Mouse (Mus musculus): Measurements from ENCODE around the gene Gucy1b2.

Gene Gucy1b2

GRCm38 (mm10) chr14:62456239-62456747, at the start of gene Gucy1b2:
Gene Gucy1b2 (minus strand): TSS chr14:62456289.
- no peak for DNase-seq (ENCODE audit: extremely low spot score, low read depth, low spot score)

- no peak for DNase-seq (ENCODE audit: extremely low spot score, low read depth, low spot score)
Observed at GRCm38 (mm10) chr14:62497391-62497790, 41.3 kb upstream of the Gucy1b2 start.

GRCm38 (mm10) chr14:62496501-62496900, 40.4 kb upstream of the Gucy1b2 start:
- no peak for DNase-seq (ENCODE audit: extremely low spot score, low read depth, low spot score)

- DNase-seq (ENCODE audit: extremely low spot score, low read depth, low spot score), result no peak
Observed at GRCm38 (mm10) chr14:62493456-62493855, 37.4 kb upstream of the Gucy1b2 start.

- DNase-seq (ENCODE audit: extremely low spot score, low read depth, low spot score), result peak; percentile 22
Observed at GRCm38 (mm10) chr14:62492196-62492850, 36.2 kb upstream of the Gucy1b2 start.

GRCm38 (mm10) chr14:62488270-62488669, 32.2 kb upstream of the Gucy1b2 start:
- no peak for DNase-seq (ENCODE audit: extremely low spot score, low read depth, low spot score)

GRCm38 (mm10) chr14:62481381-62481780, 25.3 kb upstream of the Gucy1b2 start:
- DNase-seq (ENCODE audit: extremely low spot score, low read depth, low spot score), result no peak

GRCm38 (mm10) chr14:62479395-62479794, 23.3 kb upstream of the Gucy1b2 start:
- no peak for DNase-seq (ENCODE audit: extremely low spot score, low read depth, low spot score)

GRCm38 (mm10) chr14:62474481-62474880, 18.4 kb upstream of the Gucy1b2 start:
- no peak for DNase-seq (ENCODE audit: extremely low spot score, low read depth, low spot score)

- DNase-seq (ENCODE audit: extremely low spot score, low read depth, low spot score), result no peak
Observed at GRCm38 (mm10) chr14:62472061-62472460, 16.0 kb upstream of the Gucy1b2 start.

- DNase-seq (ENCODE audit: extremely low spot score, low read depth, low spot score), result no peak
Observed at GRCm38 (mm10) chr14:62468753-62469125, 12.7 kb upstream of the Gucy1b2 start.

GRCm38 (mm10) chr14:62468119-62468752, 12.1 kb upstream of the Gucy1b2 start:
- no peak for DNase-seq (ENCODE audit: extremely low spot score, low read depth, low spot score)

GRCm38 (mm10) chr14:62464966-62465365, 8.9 kb upstream of the Gucy1b2 start:
- no peak for DNase-seq (ENCODE audit: extremely low spot score, low read depth, low spot score)

GRCm38 (mm10) chr14:62459541-62459940, 3.5 kb upstream of the Gucy1b2 start:
- no peak for DNase-seq (ENCODE audit: extremely low spot score, low read depth, low spot score)

- peak; percentile 71 for DNase-seq (ENCODE audit: extremely low spot score, low read depth, low spot score)
Observed at GRCm38 (mm10) chr14:62457420-62458181, 1.5 kb upstream of the Gucy1b2 start.

GRCm38 (mm10) chr14:62455570-62455879, 564 bp downstream of the Gucy1b2 start:
- DNase-seq (ENCODE audit: extremely low spot score, low read depth, low spot score), result no peak

GRCm38 (mm10) chr14:62454760-62455569, 1.1 kb downstream of the Gucy1b2 start:
- no peak for DNase-seq (ENCODE audit: extremely low spot score, low read depth, low spot score)

GRCm38 (mm10) chr14:62454136-62454535, 2.0 kb downstream of the Gucy1b2 start:
- DNase-seq (ENCODE audit: extremely low spot score, low read depth, low spot score), result no peak

- no peak for DNase-seq (ENCODE audit: extremely low spot score, low read depth, low spot score)
Observed at GRCm38 (mm10) chr14:62453276-62453675, 2.8 kb downstream of the Gucy1b2 start.

- no peak for DNase-seq (ENCODE audit: extremely low spot score, low read depth, low spot score)
Observed at GRCm38 (mm10) chr14:62450706-62451105, 5.4 kb downstream of the Gucy1b2 start.

- no peak for DNase-seq (ENCODE audit: extremely low spot score, low read depth, low spot score)
Observed at GRCm38 (mm10) chr14:62447214-62447548, 8.9 kb downstream of the Gucy1b2 start.

All from hindlimb bud, embryonic 11.5 days (tissue).